Mouse (Mus musculus): ENCODE data around the gene Gm44596.
"Not testable (repeated sequence)": the region's sequence is repeated elsewhere in the genome, so short reads cannot be mapped to it uniquely, and the experiment has no call there.

Gene Gm44596

DNA sequence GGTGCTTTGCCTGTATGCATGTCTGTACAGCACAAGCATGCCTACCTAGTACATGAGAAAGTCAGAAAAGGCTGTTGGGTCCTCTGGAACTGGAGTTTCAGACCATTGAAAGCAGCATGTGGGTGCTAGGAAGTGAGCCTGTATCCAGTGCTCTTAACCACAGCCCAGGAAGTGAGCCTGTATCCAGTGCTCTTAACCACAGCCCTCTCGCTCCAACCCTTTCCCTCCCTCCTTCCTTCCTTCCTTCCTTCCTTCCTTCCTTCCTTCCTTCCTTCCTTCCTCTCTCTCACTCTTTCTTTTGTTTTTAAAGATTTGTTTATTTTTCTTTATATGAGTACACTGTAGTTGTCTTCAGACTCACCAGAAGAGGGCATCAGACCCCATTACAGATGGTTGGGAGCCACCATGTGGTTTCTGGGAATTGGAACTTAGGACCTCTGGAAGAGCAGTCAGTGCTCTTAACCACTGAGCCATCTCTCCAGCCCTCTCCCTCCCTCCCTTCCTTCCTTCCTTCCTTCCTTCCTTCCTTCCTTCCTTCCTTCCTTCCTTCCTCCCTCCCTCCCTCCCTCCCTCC, 5.4 kb downstream of the Gm44596 start:
- DNase-seq (ENCODE audit: low spot score in 2 of 2): not testable (repeated sequence)

DNA sequence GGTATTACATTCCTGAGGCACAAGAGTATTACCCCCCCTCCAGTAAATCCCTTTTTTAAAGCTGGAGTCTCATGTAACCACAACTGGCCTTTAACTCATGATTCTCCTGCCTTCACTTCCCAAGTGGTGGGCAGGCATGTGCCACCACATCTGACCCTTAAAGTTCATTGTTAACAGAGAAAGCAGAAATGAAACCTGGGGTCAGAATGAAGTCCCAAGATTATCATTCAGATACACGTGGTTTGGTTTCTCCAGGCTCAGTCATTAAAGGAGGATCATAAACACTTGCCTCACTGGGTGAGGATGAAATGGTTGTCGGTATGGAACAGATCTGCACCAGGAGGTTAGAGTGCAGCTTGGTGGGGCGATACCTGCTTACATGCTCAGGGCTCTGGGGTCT, 6.0 kb downstream of the Gm44596 start:
- DNase-seq (ENCODE audit: low spot score in 2 of 2): no peak

DNA sequence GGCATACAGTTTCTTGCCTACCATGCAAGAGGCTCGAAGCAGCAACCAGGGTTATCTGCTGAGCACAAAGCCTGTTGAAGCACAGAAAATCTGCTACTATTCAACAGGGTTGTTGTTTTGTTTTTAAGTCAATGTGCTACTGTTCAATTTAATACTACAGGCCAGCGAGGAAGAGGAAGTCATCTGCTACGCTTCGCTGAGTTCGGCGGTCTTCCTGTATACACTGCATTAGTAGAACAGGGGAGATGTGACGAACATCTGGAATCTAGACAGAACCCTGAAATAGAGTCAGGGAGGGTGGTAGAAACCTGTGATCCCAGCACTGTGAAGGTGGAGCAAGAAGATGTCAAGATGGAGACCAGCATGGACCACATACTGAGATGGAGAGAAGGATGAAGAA, 8.4 kb downstream of the Gm44596 start:
- DNase-seq (ENCODE audit: low spot score in 2 of 2): no peak

DNA sequence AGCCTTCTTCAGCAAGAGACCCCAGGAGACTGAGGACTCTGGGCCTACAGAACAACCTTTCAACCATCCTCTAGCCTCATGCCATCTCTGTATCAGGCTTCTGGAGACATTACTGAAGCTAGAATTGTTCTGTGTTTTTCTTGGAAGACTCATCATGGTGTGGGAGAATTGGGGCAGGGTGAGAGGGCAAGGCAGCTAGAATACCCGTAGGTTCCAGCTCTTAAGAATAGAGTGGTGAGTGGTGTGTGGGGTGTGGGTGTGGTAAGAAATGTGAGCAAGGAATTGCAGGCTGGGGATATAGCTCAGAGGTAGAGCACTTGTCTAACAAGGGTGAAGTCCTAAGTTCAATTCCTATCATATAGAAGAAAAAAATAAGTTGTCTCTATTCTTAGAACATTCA, 9.7 kb downstream of the Gm44596 start:
- no peak for DNase-seq (ENCODE audit: low spot score in 2 of 2)

GRCm38 (mm10) chr6:128389185-128389584, 13.9 kb downstream of the Gm44596 start:
- DNase-seq (ENCODE audit: low spot score in 2 of 2): no peak

GRCm38 (mm10) chr6:128390683-128391082, 15.4 kb downstream of the Gm44596 start:
- no peak for DNase-seq (ENCODE audit: low spot score in 2 of 2)

DNA sequence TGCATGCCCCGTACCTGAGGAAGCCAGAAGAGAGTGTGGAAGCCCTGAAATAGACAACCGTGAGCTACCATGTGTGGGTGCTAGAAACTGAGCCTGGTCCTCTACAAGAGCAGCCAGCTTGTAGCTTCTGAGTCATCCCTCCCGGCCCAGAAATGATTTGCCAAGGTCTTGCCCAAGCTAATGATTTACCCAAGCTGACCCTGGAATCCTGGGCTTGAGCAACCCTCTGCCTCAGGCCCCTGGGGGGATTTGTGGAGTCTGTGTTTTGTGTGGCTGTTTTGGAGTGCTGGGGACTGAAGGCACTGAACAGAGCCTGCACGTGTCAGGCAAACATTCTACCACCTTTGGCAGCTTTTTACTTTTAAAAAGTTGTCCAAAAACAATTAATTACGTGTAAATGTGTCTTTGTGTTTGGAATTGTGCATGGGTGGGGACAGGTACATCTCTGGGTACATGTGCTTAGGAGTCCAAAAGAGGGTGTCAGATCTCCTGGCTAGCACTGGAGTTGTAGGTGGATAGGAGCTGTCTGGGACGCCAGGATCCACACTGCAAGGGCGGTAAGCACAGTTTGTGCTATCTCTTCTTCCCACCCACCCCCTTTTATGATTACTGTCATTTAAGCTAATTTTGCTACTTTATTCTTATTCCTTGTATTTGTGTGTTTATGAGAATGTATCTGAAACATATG, 22.4 kb downstream of the Gm44596 start:
- no peak for DNase-seq (ENCODE audit: low spot score in 2 of 2)

- no peak for DNase-seq (ENCODE audit: low spot score in 2 of 2)
These were observed 23.7 kb downstream of the Gm44596 start, which contains the start of gene Nrip2 for GRCm38 (mm10) chr6:128398996-128399395. Gene Nrip2, plus strand, starts transcription at chr6:128399296.

- peak in 1 of 2 experiments; percentile 40 for DNase-seq (ENCODE audit: low spot score in 2 of 2)
These were observed 24.3 kb downstream of the Gm44596 start for GRCm38 (mm10) chr6:128399421-128400185.

- no peak for DNase-seq (ENCODE audit: low spot score in 2 of 2)
These were observed 29.4 kb downstream of the Gm44596 start for GRCm38 (mm10) chr6:128404708-128405107.

GRCm38 (mm10) chr6:128408544-128409125, 33.3 kb downstream of the Gm44596 start:
- DNase-seq (ENCODE audit: low spot score in 2 of 2): no peak

DNA sequence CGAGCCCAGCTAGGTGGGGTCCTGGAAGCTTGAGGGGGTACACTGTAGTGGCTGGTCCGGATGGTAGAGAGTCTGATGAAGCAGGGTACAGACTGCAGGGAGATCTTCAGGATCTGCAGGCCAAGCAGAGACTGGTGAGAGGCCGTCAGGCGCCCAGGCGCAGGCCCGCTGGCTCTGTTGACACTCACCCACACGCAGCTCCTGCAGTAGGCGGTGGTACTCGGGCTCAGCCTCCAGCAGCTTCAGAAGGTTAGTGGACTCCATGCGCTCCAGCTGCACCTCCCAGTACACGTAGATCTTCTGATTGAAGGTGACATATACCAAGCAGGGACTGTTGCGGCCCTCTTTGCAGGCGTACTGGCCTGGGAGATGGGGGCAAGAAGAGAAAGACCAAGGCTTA, 35.0 kb downstream of the Gm44596 start:
- no peak for DNase-seq (ENCODE audit: low spot score in 2 of 2)

DNA sequence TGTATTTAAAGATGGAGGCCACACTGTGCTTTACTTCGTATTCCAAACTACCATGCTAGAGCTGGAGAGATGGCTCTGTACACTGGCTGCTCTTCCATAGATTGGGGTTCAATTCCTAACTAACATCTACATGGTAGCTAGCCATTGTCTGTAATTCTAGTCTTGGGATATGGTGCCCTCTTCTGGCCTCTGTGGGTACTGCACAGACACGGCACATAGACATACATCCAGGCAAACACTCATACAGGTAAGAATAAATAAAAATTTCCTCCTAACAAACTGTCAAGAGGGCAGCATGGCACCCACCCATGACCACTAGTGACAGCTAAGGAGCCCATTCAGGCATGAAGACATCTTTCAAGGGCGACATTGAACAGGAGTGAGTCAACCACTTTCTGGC, 35.8 kb downstream of the Gm44596 start:
- peak; percentile 60 to 80 for DNase-seq (ENCODE audit: low spot score in 2 of 2)

DNA sequence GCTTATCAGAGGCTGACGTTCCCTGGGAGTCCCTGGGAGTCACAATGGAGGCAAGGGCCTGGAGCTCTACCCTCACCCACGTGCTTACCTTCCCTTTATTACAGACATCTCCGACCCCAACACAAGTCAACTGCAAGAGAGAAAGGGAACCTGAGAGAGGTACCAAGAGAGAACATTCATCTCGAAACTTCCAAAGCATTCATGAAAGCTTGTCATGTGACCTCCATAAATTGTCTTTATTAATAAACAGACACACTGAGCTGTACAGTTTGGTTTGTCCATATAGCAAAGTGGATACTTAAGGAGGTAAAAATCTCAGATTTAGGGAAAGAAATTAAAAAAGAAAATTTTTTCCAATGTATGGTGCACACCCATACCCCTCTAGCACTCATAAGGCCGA, 40.9 kb downstream of the Gm44596 start:
- no peak for DNase-seq (ENCODE audit: low spot score in 2 of 2)

GRCm38 (mm10) chr6:128418076-128418475, 42.8 kb downstream of the Gm44596 start:
- no peak for DNase-seq (ENCODE audit: low spot score in 2 of 2)

GRCm38 (mm10) chr6:128421036-128421435, 45.7 kb downstream of the Gm44596 start:
- DNase-seq (ENCODE audit: low spot score in 2 of 2): no peak

DNA sequence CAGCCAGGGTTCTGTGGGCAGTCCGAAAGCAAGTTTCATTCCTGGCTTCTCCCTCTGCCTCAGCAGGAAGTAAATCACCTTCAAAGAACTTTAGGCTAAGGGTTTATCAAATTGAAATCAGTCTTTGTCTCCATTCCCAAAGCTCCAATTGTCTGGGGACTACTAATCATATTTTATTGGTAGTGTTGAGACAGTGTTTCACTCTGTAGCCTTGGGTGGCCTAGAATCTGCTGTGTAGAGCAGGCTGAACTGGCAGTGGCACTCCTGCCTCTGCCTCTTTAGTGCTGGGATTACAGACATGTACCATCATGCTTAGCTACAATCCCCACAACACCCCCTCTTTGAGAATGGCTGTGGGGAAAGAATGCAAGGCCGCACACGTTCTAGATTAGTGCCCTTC, 46.2 kb downstream of the Gm44596 start:
- DNase-seq (ENCODE audit: low spot score in 2 of 2): no peak

DNA sequence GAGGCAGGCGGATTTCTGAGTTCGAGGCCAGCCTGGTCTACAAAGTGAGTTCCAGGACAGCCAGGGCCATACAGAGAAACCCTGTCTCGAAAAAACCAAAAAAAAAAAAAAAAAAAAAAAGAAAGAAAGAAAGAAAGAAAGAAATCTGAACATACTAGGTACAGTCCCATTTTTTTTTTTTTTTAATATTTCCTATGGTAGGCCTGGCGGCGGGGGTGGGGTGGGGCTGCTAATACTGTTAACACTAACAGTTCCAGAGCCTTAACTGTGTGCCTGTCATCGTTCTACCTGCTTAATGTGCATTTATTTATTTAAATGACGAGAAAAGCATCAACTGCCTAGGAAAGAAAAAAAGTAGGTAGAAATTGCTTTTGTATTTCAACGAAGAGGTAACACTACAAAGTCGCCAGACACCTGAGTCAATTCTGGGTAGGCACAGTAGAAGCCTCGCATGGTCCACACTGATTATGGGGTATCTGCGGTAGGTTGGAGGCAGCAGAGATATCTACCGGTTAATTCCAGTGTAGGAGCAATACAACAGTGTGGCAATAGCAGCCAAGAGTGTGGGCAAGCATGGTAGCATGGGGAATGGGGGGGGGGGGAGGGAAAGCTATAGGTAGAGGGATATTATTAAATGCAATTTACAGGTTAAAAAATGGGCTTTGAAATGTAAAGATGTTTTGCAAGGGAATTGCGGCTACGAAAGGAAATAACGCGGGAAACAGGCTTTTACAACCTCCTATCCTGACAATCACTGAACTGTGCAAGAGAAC, 48.4 kb downstream of the Gm44596 start:
- no peak for DNase-seq (ENCODE audit: low spot score in 2 of 2)

DNA sequence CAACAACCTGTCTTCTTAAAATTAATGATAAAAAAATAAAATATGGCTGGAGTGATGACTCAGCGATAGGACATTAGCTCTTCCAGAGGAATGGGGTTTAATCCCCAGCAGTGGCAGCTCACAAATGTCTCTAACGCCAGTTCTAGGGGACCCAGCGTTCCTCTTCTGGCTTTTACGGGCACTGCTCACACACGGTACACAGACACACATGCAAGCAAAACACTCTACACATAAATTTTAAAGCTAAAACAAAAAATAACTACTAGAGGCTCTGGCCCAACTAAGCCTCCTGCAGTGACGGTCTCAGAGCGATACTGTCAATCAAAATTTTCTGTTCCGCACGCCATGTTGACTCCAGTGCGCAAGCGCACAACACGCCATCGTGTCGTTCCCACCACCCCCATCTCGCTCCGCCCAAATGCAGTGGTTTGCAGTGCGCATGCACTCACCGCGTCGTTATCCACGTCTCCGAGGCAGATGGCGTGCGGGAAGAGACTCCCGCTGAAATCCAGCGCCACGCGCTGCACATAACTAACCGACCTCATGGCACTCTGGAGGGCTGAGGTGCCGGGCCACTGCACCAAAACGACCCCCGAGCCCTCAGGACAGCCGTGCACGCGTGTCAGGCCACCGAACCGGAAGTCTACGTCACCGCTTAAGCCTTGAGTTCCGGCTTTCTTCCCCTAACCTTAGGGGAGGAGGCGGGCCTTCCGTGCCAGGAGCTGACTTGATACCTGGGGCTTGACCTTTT, 49.1 kb downstream of the Gm44596 start, which contains the start of gene Itfg2:
Gene Itfg2, minus strand, starts transcription at position 663 of the 751 bp plus-strand sequence.
- DNase-seq (ENCODE audit: low spot score in 2 of 2): peak; percentile 93 to 94

DNA sequence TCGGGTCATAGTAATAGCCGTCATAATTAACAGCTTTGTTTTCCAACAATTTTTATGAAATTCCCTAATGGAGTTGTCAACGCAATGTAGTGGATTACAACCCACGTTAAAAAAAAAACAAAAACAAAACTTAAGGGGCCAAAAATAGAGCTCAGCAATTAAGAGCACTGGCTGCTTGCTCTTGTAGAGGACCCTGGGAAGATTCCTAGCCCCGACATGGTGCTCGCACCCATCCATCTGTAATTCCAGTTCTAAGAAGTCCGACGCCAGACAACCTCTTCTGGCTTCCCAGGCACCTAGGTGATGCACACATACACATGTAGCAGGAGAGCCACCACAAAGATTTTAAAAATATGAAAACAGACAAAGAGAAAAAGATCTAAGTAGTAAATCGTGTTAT, 49.7 kb downstream of the Gm44596 start:
- no peak for DNase-seq (ENCODE audit: low spot score in 2 of 2)

GRCm38 (mm10) chr6:128427571-128427970, 52.3 kb downstream of the Gm44596 start:
- DNase-seq (ENCODE audit: low spot score in 2 of 2): no peak
